Mouse (Mus musculus) left cerebral cortex, postnatal 10 days (tissue): ENCODE measurements around the gene Gm45062. TPM values are rescaled to one million over a fixed set of nuclear protein-coding genes. Genes with fewer than 3 reads are reported as not detected.

Source experiments
- DNase-seq, 2 experiments: peaks; one replicate each; pipeline ENCODE4 v3.0.0; 2021 to 2022; ENCODE audit warnings: low spot score in 2 of 2, mixed read lengths in 1 of 2; ENCODE audit errors: extremely low spot score in 1 of 2
- intact Hi-C: fragments of 180-260 bp; cut with DNase I; formaldehyde crosslinking; loops from one replicate; pipeline ENCODE4 v1.15.1; 2025
- total RNA-seq, 2 experiments: library from RNA; stranded (reverse); gene quantifications; 2 replicates each; pipeline ENCODE4 v1.2.3; 2021

Gene Gm45062
- total RNA-seq, 2 experiments from 2014 or later, result 5.9 to 6.1 TPM

GRCm38 (mm10) chr6:8441814-8442213 lies 182.6 kb downstream of the Gm45062 start:
- DNase-seq, result no peak
- intact Hi-C loops, result no loop called here

GRCm38 (mm10) chr6:8446786-8447185 lies 187.5 kb downstream of the Gm45062 start:
- intact Hi-C loops, result no loop called here
- peak in 1 of 2 experiments; percentile 30 for DNase-seq

GRCm38 (mm10) chr6:8455599-8455998 lies 196.3 kb downstream of the Gm45062 start:
- no peak for DNase-seq
- intact Hi-C loops, result no loop called here

- intact Hi-C loops, result no loop called here
- no peak for DNase-seq
These were observed 199.3 kb downstream of the Gm45062 start for GRCm38 (mm10) chr6:8458596-8458995.

- DNase-seq, result no peak
- intact Hi-C loops, result no loop called here
These were observed 203.2 kb downstream of the Gm45062 start for GRCm38 (mm10) chr6:8462447-8462846.

- intact Hi-C loops, result no loop called here
- DNase-seq, result no peak
These were observed 206.1 kb downstream of the Gm45062 start for GRCm38 (mm10) chr6:8465388-8465787.

- intact Hi-C loops, result no loop called here
- no peak for DNase-seq
These were observed 206.7 kb downstream of the Gm45062 start for GRCm38 (mm10) chr6:8465985-8466384.

GRCm38 (mm10) chr6:8467667-8468337 lies 208.6 kb downstream of the Gm45062 start:
- no peak for DNase-seq
- intact Hi-C loops, result no loop called here

GRCm38 (mm10) chr6:8469918-8470317 lies 210.7 kb downstream of the Gm45062 start:
- no peak for DNase-seq
- intact Hi-C loops, result no loop called here

GRCm38 (mm10) chr6:8472125-8472524 lies 212.9 kb downstream of the Gm45062 start:
- no peak for DNase-seq
- intact Hi-C loops, result no loop called here

GRCm38 (mm10) chr6:8472915-8473314 lies 213.7 kb downstream of the Gm45062 start:
- DNase-seq, result peak in 1 of 2 experiments; percentile 20
- intact Hi-C loops, result no loop called here

GRCm38 (mm10) chr6:8473498-8473897 lies 214.2 kb downstream of the Gm45062 start:
- DNase-seq, result peak; percentile 13 to 26
- intact Hi-C loops, result no loop called here

- no peak for DNase-seq
- intact Hi-C loops, result no loop called here
These were observed 215.1 kb downstream of the Gm45062 start for GRCm38 (mm10) chr6:8474316-8474715.

- no peak for DNase-seq
- intact Hi-C loops, result no loop called here
These were observed 215.6 kb downstream of the Gm45062 start for GRCm38 (mm10) chr6:8474820-8475219.

GRCm38 (mm10) chr6:8479176-8479575 lies 219.9 kb downstream of the Gm45062 start:
- intact Hi-C loops, result no loop called here
- no peak for DNase-seq

- no peak for DNase-seq
- intact Hi-C loops, result no loop called here
These were observed 225.4 kb downstream of the Gm45062 start for GRCm38 (mm10) chr6:8484437-8485275.

- DNase-seq, result no peak
- intact Hi-C loops, result no loop called here
These were observed 226.3 kb downstream of the Gm45062 start for GRCm38 (mm10) chr6:8485414-8486175.

GRCm38 (mm10) chr6:8486391-8487043 lies 227.3 kb downstream of the Gm45062 start:
- intact Hi-C loops, result no loop called here

More at GRCm38 (mm10) chr6:8486391-8487043, 227.3 kb downstream of the Gm45062 start:
- no peak for DNase-seq
